Mouse (Mus musculus) spleen, adult 2 months (tissue): ENCODE results near the gene Retreg1.

Experiments used
- CTCF ChIP-seq: fragments of 200-500 bp; IDR thresholded peaks from 2 replicates; pipeline ENCODE4 v1.5.1; 2011; ENCODE audit warnings: mild to moderate bottlenecking, inconsistent platforms; ENCODE audit not compliant: insufficient read depth, insufficient read length, insufficient replicate concordance; ENCODE audit errors: extremely low read depth
- POLR2A ChIP-seq: fragments of 200-500 bp; IDR thresholded peaks from 2 replicates; pipeline ENCODE4 v1.6.1; 2011; ENCODE audit warnings: low read depth, low read length, inconsistent platforms

GRCm38 (mm10) chr15:25877798-25878197 lies 34.8 kb downstream of the Retreg1 start:
- TF ChIP-seq POLR2A (no peak), CTCF (no peak)
